Mouse (Mus musculus): ENCODE results near the gene Mfn1. TPM values are rescaled to one million over a fixed set of nuclear protein-coding genes. Genes with fewer than 3 reads are reported as not detected.

Gene Mfn1
- total and polyA plus RNA-seq, 2 experiments: 11.6 to 45.0 TPM

DNA sequence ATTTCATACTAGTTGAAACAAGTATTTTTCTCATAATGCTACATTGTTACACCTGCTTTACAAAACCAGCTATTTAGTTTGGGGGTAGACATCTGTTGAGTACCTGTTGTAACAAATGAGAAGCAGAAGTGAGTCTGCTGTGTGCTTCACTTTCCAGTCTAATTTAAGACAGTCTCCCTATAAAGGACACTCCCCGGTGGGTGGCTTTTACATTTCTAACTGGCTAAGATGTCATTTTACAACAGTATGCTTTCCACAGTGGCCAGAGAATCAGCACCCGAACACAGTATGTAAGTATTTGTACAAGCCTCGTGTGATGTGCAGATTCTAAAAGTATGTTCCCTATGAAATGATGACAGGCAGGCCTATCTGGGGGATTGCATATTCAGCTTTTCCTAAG lies 51.5 kb downstream of the Mfn1 start:
- Histone ChIP-seq H3K4me3 (ENCODE audit: insufficient read depth, low read depth, low read length) (no peak overlapping the region), H3K79me2 (ENCODE audit: control insufficient read depth, insufficient read depth, low read length) (no peaks in the 10 kb centered on the region), H3K27me3 (ENCODE audit: control insufficient read depth, insufficient read depth, low read length) (no peaks in the 10 kb centered on the region), H3K36me3 (ENCODE audit: control insufficient read depth, insufficient read depth, low read length) (peaks cover 37% of the 10 kb centered on the region), H3K27ac (replicated peaks; ENCODE audit: insufficient read depth, low read depth, low read length) (no peak overlapping the region), H3K4me1 (ENCODE audit: control insufficient read depth, insufficient read depth, low read length) (0 out of 2 replicates have a peak, but pooled peaks cover 4% of the 10 kb centered on the region), H3K9ac (ENCODE audit: low read depth, low read length) (no peak overlapping the region)
- no peak for DNase-seq (ENCODE audit: extremely low read depth, low read depth, low spot score)
- TF ChIP-seq CTCF (IDR thresholded peaks at IDR 0.05; ENCODE audit: low read depth, low read length): no peak
- TF ChIP-seq POLR2A (IDR thresholded peaks at IDR 0.05; ENCODE audit: extremely low read depth, insufficient read depth, low read length): no peak
- WGBS: 90% methylated on average over 3 of the region's 3 CpGs

DNA sequence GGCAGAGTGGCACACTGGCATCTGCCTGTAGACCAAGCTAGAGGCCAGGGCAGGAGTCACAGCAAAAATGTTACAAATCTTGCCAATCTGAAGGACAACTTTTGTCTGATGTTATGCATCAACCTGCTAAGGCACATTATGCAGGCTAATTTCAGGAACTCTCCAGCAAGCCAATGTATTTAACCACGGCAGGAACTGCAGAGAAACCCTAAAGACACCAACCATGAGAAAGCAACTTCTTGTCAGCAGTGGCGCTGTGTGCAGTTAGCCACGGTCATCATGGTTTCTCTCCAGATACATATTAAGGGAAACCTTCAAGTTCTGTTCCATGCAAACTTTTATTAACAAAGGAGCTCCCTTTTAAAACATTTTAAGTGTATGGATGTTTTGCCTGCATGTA lies 52.6 kb downstream of the Mfn1 start:
- H3K79me2 ChIP-seq (ENCODE audit: control insufficient read depth, insufficient read depth, low read length): no peaks in the 10 kb centered on the region
- WGBS: 89% methylated on average over 3 of the region's 3 CpGs
- H3K27ac ChIP-seq (replicated peaks; ENCODE audit: insufficient read depth, low read depth, low read length): no peak overlapping the region
- 0 out of 2 replicates have a peak, but pooled peaks cover 1% of the 10 kb centered on the region for H3K4me1 ChIP-seq (ENCODE audit: control insufficient read depth, insufficient read depth, low read length)
- TF ChIP-seq CTCF (IDR thresholded peaks at IDR 0.05; ENCODE audit: low read depth, low read length): no peak
- no peak for TF ChIP-seq POLR2A (IDR thresholded peaks at IDR 0.05; ENCODE audit: extremely low read depth, insufficient read depth, low read length)
- no peaks in the 10 kb centered on the region for H3K27me3 ChIP-seq (ENCODE audit: control insufficient read depth, insufficient read depth, low read length)
- H3K9ac ChIP-seq (ENCODE audit: low read depth, low read length): no peak overlapping the region
- no peak overlapping the region for H3K4me3 ChIP-seq (ENCODE audit: insufficient read depth, low read depth, low read length)
- no peak for DNase-seq (ENCODE audit: extremely low read depth, low read depth, low spot score)
- peaks cover 34% of the 10 kb centered on the region for H3K36me3 ChIP-seq (ENCODE audit: control insufficient read depth, insufficient read depth, low read length)

DNA sequence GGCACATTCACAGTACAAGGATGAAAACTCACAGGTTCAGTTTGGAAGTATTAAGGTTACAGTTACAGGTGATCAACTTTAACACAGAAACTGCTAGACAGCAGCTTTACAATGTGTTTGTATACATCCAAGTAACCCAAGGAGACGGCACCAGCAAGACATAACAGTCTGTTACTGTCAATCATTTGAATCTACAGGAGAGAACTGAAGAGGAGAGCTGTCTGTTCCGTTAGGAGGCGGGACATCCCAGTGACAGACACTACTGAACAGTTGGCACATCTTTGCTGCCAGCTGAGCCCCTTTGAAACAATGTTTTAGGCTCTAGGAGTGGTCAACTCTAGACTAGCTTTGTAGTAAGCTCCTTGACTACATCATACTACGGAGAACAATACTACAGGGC lies 54.2 kb downstream of the Mfn1 start:
- DNase-seq (ENCODE audit: extremely low read depth, low read depth, low spot score): no peak
- Histone ChIP-seq H3K79me2 (ENCODE audit: control insufficient read depth, insufficient read depth, low read length) (no peaks in the 10 kb centered on the region), H3K4me1 (ENCODE audit: control insufficient read depth, insufficient read depth, low read length) (0 out of 2 replicates have a peak, but pooled peaks cover 1% of the 10 kb centered on the region), H3K27ac (replicated peaks; ENCODE audit: insufficient read depth, low read depth, low read length) (no peak overlapping the region), H3K36me3 (ENCODE audit: control insufficient read depth, insufficient read depth, low read length) (peaks cover 23% of the 10 kb centered on the region), H3K4me3 (ENCODE audit: insufficient read depth, low read depth, low read length) (no peak overlapping the region), H3K27me3 (ENCODE audit: control insufficient read depth, insufficient read depth, low read length) (no peaks in the 10 kb centered on the region), H3K9ac (ENCODE audit: low read depth, low read length) (no peak overlapping the region)
- TF ChIP-seq CTCF (IDR thresholded peaks at IDR 0.05; ENCODE audit: low read depth, low read length): no peak
- TF ChIP-seq POLR2A (IDR thresholded peaks at IDR 0.05; ENCODE audit: extremely low read depth, insufficient read depth, low read length): no peak
- 99% methylated on average over 4 of the region's 4 CpGs for WGBS

DNA sequence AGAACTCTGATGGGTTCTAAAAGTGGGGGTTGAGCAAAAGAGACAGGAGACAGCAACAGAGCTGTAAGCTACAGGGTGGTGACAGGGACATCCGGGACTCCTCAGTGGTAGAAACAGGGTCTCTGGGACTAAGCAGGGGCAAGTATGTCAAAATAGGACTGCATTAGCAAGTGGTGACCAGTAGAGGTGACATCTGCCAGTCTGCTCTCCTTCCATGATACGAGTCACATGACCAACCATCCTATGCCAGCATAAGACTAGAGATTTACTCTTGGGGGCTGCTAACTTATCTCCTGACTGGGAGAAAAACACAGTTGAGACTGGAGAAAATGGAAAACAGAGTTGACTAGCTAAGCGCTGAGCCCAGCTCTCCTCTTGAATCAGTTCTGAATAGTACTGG lies 57.0 kb downstream of the Mfn1 start:
- no peak overlapping the region for H3K4me3 ChIP-seq (ENCODE audit: insufficient read depth, low read depth, low read length)
- H3K36me3 ChIP-seq (ENCODE audit: control insufficient read depth, insufficient read depth, low read length): peaks cover 11% of the 10 kb centered on the region
- no peak for TF ChIP-seq CTCF (IDR thresholded peaks at IDR 0.05; ENCODE audit: low read depth, low read length)
- no peak for TF ChIP-seq POLR2A (IDR thresholded peaks at IDR 0.05; ENCODE audit: extremely low read depth, insufficient read depth, low read length)
- 93% methylated on average over 3 of the region's 3 CpGs for WGBS
- no peak overlapping the region for H3K9ac ChIP-seq (ENCODE audit: low read depth, low read length)
- no peak overlapping the region for H3K27ac ChIP-seq (replicated peaks; ENCODE audit: insufficient read depth, low read depth, low read length)
- H3K27me3 ChIP-seq (ENCODE audit: control insufficient read depth, insufficient read depth, low read length): no peaks in the 10 kb centered on the region
- no peaks in the 10 kb centered on the region for H3K4me1 ChIP-seq (ENCODE audit: control insufficient read depth, insufficient read depth, low read length)
- DNase-seq (ENCODE audit: extremely low read depth, low read depth, low spot score): no peak
- H3K79me2 ChIP-seq (ENCODE audit: control insufficient read depth, insufficient read depth, low read length): no peaks in the 10 kb centered on the region

DNA sequence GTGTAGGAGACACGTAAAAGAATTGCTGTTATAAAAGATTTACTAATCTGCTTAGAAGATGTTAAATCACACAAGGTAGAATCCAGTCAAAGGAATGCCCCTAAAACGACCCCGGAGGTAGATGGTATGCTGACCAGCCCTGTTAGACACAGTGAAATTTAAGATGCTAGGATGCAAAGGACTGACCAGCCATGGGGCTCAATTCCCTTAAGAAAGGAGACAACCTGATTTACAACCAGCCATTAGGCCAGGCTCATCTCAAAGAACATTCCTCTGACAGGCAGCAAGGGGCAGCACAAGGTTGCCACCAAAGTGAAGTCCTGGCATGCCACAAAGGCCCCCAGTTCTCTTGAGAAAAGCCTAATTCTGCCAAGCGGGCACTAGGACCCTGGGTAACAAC lies 65.8 kb downstream of the Mfn1 start:
- Histone ChIP-seq H3K4me1 (ENCODE audit: control insufficient read depth, insufficient read depth, low read length) (no peaks in the 10 kb centered on the region), H3K27me3 (ENCODE audit: control insufficient read depth, insufficient read depth, low read length) (no peaks in the 10 kb centered on the region), H3K9ac (ENCODE audit: low read depth, low read length) (no peak overlapping the region), H3K36me3 (ENCODE audit: control insufficient read depth, insufficient read depth, low read length) (no peaks in the 10 kb centered on the region), H3K4me3 (ENCODE audit: insufficient read depth, low read depth, low read length) (no peak overlapping the region), H3K27ac (replicated peaks; ENCODE audit: insufficient read depth, low read depth, low read length) (no peak overlapping the region), H3K79me2 (ENCODE audit: control insufficient read depth, insufficient read depth, low read length) (no peaks in the 10 kb centered on the region)
- TF ChIP-seq CTCF (IDR thresholded peaks at IDR 0.05; ENCODE audit: low read depth, low read length): no peak
- no peak for TF ChIP-seq POLR2A (IDR thresholded peaks at IDR 0.05; ENCODE audit: extremely low read depth, insufficient read depth, low read length)
- no peak for DNase-seq (ENCODE audit: extremely low read depth, low read depth, low spot score)
- WGBS: 88% methylated on average over 4 of the region's 4 CpGs

DNA sequence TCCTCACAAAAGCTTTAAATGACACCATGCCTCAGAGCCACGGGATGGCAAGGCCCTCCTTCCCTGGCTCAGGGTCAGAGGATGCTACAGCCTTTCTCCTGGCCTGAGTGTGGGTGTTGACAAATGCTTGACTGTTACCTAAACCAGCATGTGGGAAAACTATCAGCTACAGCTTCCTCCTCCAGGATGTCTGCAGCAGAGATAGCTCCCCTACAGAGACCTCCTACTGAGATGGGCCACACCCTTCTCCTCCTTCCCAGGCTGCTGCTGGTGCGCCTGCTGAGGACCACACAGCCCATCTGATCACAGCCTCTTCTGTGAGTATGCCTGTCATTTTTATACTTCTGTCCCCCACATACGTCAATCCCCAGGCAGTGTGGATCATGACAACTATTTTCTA lies 70.1 kb downstream of the Mfn1 start:
- Histone ChIP-seq H3K79me2 (ENCODE audit: control insufficient read depth, insufficient read depth, low read length) (no peaks in the 10 kb centered on the region), H3K4me3 (ENCODE audit: insufficient read depth, low read depth, low read length) (no peak overlapping the region), H3K27me3 (ENCODE audit: control insufficient read depth, insufficient read depth, low read length) (no peaks in the 10 kb centered on the region), H3K36me3 (ENCODE audit: control insufficient read depth, insufficient read depth, low read length) (no peaks in the 10 kb centered on the region), H3K4me1 (ENCODE audit: control insufficient read depth, insufficient read depth, low read length) (no peaks in the 10 kb centered on the region), H3K27ac (replicated peaks; ENCODE audit: insufficient read depth, low read depth, low read length) (no peak overlapping the region), H3K9ac (ENCODE audit: low read depth, low read length) (no peak overlapping the region)
- no peak for TF ChIP-seq POLR2A (IDR thresholded peaks at IDR 0.05; ENCODE audit: extremely low read depth, insufficient read depth, low read length)
- no peak for TF ChIP-seq CTCF (IDR thresholded peaks at IDR 0.05; ENCODE audit: low read depth, low read length)
- no peak for DNase-seq (ENCODE audit: extremely low read depth, low read depth, low spot score)
- WGBS: 65% methylated on average over 3 of the region's 3 CpGs

Data from liver, adult 2 months (tissue).